Mouse (Mus musculus) CH12.LX (cell line): ENCODE measurements around the gene Sema6d. TPM values are rescaled to one million over a fixed set of nuclear protein-coding genes. Genes with fewer than 3 reads are reported as not detected.

Experiments used
- DNase-seq: peaks from one replicate; pipeline ENCODE4 v3.0.0-alpha.2; 2013; ENCODE audit errors: extremely low read depth
- H3K27ac ChIP-seq: 2 replicates; pipeline ENCODE4 v1.5.1; 2012; ENCODE audit warnings: low read depth, mild to moderate bottlenecking, control low read depth, moderate library complexity; ENCODE audit not compliant: insufficient read depth
- H3K27me3 ChIP-seq: replicated peaks from 2 replicates; pipeline ENCODE3; 2012; ENCODE audit warnings: inconsistent platforms
- H3K36me3 ChIP-seq, 2 experiments: replicated peaks in 1 of 2; 2 replicates each; pipeline versions ENCODE3 to v1.6.1; 2012; ENCODE audit warnings: inconsistent platforms in 1 of 2, low read length in 1 of 2, mild to moderate bottlenecking in 1 of 2, mixed read lengths in 1 of 2, moderate library complexity in 1 of 2; ENCODE audit not compliant: control insufficient read depth in 1 of 2, insufficient read depth in 1 of 2
- H3K4me1 ChIP-seq, 2 experiments: 2 replicates each; pipeline ENCODE4 v1.6.1; 2012; ENCODE audit warnings: inconsistent platforms in 1 of 2, moderate library complexity in 1 of 2; ENCODE audit not compliant: insufficient read depth in 2 of 2, control insufficient read depth in 1 of 2
- H3K4me2 ChIP-seq: 2 replicates; pipeline ENCODE4 v1.6.1; 2012; ENCODE audit warnings: low read depth, mild to moderate bottlenecking, control low read depth; ENCODE audit not compliant: poor library complexity, insufficient read depth, severe bottlenecking
- H3K4me3 ChIP-seq, 3 experiments: fragments of 150-350 bp in 1 of 3; sonication (generic) in 1 of 3; replicated peaks in 1 of 3; 2 replicates each; pipeline versions ENCODE3 to v1.5.1; 2011 to 2012; ENCODE audit warnings: low read depth in 2 of 3, low read length in 2 of 3, mild to moderate bottlenecking in 2 of 3, moderate library complexity in 2 of 3, control low read depth in 1 of 3, improper control_type of control experiment in 1 of 3, inconsistent platforms in 1 of 3, mixed read lengths in 1 of 3; ENCODE audit not compliant: poor library complexity in 1 of 3
- H3K79me2 ChIP-seq: replicated peaks from 2 replicates; pipeline ENCODE4 v1.6.1; 2012; ENCODE audit warnings: mild to moderate bottlenecking, moderate library complexity; ENCODE audit not compliant: control insufficient read depth, poor library complexity, insufficient read depth, severe bottlenecking; ENCODE audit errors: extremely low read depth
- H3K9ac ChIP-seq: 2 replicates; pipeline ENCODE4 v1.6.1; 2012; ENCODE audit warnings: low read depth, mild to moderate bottlenecking, control low read depth, moderate library complexity; ENCODE audit not compliant: insufficient read depth
- H3K9me3 ChIP-seq: replicated peaks from 2 replicates; pipeline ENCODE3; 2012; ENCODE audit warnings: low read length, inconsistent platforms, mixed read lengths
- E2F4 ChIP-seq: IDR thresholded peaks from 2 replicates; pipeline ENCODE4 v1.6.1; 2011; ENCODE audit warnings: low read depth, low read length, improper control_type of control experiment; ENCODE audit not compliant: insufficient replicate concordance
- EP300 ChIP-seq: IDR thresholded peaks from 2 replicates; pipeline ENCODE4 v1.6.1; 2011; ENCODE audit warnings: low read length, improper control_type of control experiment
- ETS1 ChIP-seq: conservative IDR thresholded peaks from 2 replicates; pipeline ENCODE4 v1.6.1; 2012; ENCODE audit warnings: low read depth, mild to moderate bottlenecking, inconsistent platforms, low read length, improper control_type of control experiment, moderate library complexity
- GABPA ChIP-seq: IDR thresholded peaks from 2 replicates; pipeline ENCODE4 v1.6.1; 2012; ENCODE audit warnings: low read depth, low read length, improper control_type of control experiment, inconsistent platforms; ENCODE audit not compliant: insufficient replicate concordance
- HCFC1 ChIP-seq: IDR thresholded peaks from 2 replicates; pipeline ENCODE4 v1.6.1; 2012; ENCODE audit warnings: low read depth, mild to moderate bottlenecking, inconsistent platforms, low read length, improper control_type of control experiment
- IRF4 ChIP-seq: IDR thresholded peaks from 2 replicates; pipeline ENCODE4 v1.6.1; 2014; ENCODE audit warnings: low read depth, mild to moderate bottlenecking, inconsistent platforms, low read length, improper control_type of control experiment
- JUND ChIP-seq: conservative IDR thresholded peaks from 2 replicates; pipeline ENCODE4 v1.6.1; 2011; ENCODE audit warnings: low read depth, low read length, improper control_type of control experiment
- MAZ ChIP-seq: IDR thresholded peaks from 2 replicates; pipeline ENCODE4 v1.6.1; 2012; ENCODE audit warnings: low read depth, mild to moderate bottlenecking, inconsistent platforms, low read length, improper control_type of control experiment, moderate library complexity
- MEF2A ChIP-seq: IDR thresholded peaks from 2 replicates; pipeline ENCODE4 v1.6.1; 2014; ENCODE audit warnings: low read depth, mild to moderate bottlenecking, inconsistent platforms, low read length, improper control_type of control experiment, borderline replicate concordance
- MXI1 ChIP-seq: IDR thresholded peaks from 2 replicates; pipeline ENCODE4 v1.6.1; 2011; ENCODE audit warnings: mild to moderate bottlenecking, low read depth, low read length, improper control_type of control experiment
- NELFE ChIP-seq: IDR thresholded peaks from 2 replicates; pipeline ENCODE4 v1.6.1; 2011; ENCODE audit warnings: low read depth, low read length, improper control_type of control experiment
- PAX5 ChIP-seq: IDR thresholded peaks from 2 replicates; pipeline ENCODE4 v1.6.1; 2012; ENCODE audit warnings: low read length, inconsistent platforms, mixed read lengths
- POLR2AphosphoS2 ChIP-seq: IDR thresholded peaks from 2 replicates; pipeline ENCODE4 v1.6.1; 2011; ENCODE audit warnings: low read depth, low read length, improper control_type of control experiment
- RAD21 ChIP-seq: IDR thresholded peaks from 2 replicates; pipeline ENCODE4 v1.6.1; 2011; ENCODE audit warnings: low read depth, mild to moderate bottlenecking, low read length, improper control_type of control experiment, moderate library complexity
- RCOR1 ChIP-seq: conservative IDR thresholded peaks from 2 replicates; pipeline ENCODE4 v1.6.1; 2012; ENCODE audit warnings: low read depth, mild to moderate bottlenecking, inconsistent platforms, low read length, improper control_type of control experiment
- SIN3A ChIP-seq: IDR thresholded peaks from 2 replicates; pipeline ENCODE4 v1.6.1; 2012; ENCODE audit warnings: low read length, improper control_type of control experiment, inconsistent platforms
- SMC3 ChIP-seq: IDR thresholded peaks from 2 replicates; pipeline ENCODE4 v1.6.1; 2011; ENCODE audit warnings: low read depth, low read length, improper control_type of control experiment
- TCF12 ChIP-seq: IDR thresholded peaks from 2 replicates; pipeline ENCODE4 v1.6.1; 2014; ENCODE audit warnings: low read depth, mild to moderate bottlenecking, inconsistent platforms, low read length, improper control_type of control experiment
- UBTF ChIP-seq: IDR thresholded peaks from 2 replicates; pipeline ENCODE4 v1.6.1; 2012; ENCODE audit warnings: low read depth, mild to moderate bottlenecking, inconsistent platforms, low read length, improper control_type of control experiment, moderate library complexity
- USF2 ChIP-seq: conservative IDR thresholded peaks from 2 replicates; pipeline ENCODE4 v1.6.1; 2011; ENCODE audit warnings: low read depth, low read length, improper control_type of control experiment
- ZKSCAN1 ChIP-seq: IDR thresholded peaks from 2 replicates; pipeline ENCODE4 v1.6.1; 2012; ENCODE audit warnings: low read depth, inconsistent platforms, low read length, improper control_type of control experiment, borderline replicate concordance
- ZMIZ1 ChIP-seq: IDR thresholded peaks from 2 replicates; pipeline ENCODE4 v1.6.1; 2012; ENCODE audit warnings: low read depth, mild to moderate bottlenecking, inconsistent platforms, low read length, improper control_type of control experiment
- dilution Hi-C: fragments of 300-500 bp; cut with MboI; formaldehyde crosslinking; loops from 2 replicates; pipeline ENCODE4 v1.14.3; 2020; ENCODE audit warnings: low sequenced_read_pairs; ENCODE audit not compliant: extremely low pct_unique_long_range_greater_than_20kb, extremely low pct_ligation_motif_present
- in situ Hi-C: fragments of 300-500 bp; cut with MboI; formaldehyde crosslinking; loops from 3 replicates; pipeline ENCODE4 v1.14.3; 2019; ENCODE audit warnings: low sequenced_read_pairs, low pct_ligation_motif_present, low pct_unique_long_range_greater_than_20kb, mixed read lengths
- polyA plus RNA-seq: library from polyadenylated mRNA; unstranded; fragments of >175 nt; gene quantifications from 2 replicates; pipeline ENCODE4 v1.2.1, GENCODE M21; 2012; ENCODE audit warnings: low read depth; ENCODE audit not compliant: insufficient read length
- total RNA-seq, 2 experiments: library from RNA; depleted of rRNA; stranded (reverse); fragments of 300-350 nt in 1 of 2; fragments of >200 nt in 1 of 2; gene quantifications; 2 replicates each; pipeline ENCODE4 v1.2.3; 2012 to 2014

Sema6d gene
- total and polyA plus RNA-seq, 3 experiments = not detected

DNA sequence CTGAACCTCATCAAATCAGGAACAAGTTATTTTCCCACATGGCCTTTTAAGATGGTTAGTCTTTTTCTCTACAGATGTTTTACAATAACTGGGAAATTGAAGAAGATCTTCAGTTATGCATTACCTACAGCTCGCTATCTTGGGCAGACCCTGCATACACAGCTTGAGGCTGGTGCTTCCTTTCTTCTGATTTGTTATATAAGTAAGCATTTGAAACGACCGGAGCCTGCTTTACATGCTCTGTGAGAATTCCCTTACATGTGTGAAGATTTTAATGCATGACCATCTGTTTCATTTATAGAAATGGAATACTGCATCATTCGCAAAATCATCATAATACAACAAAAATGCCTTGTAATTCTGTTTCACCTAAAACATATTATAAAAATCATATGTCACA lies 21.4 kb upstream of the Sema6d start:
- Histone ChIP-seq H3K27me3 (no peaks in the 10 kb centered on the region), H3K4me3 (no peak overlapping the region), H3K36me3 (no peaks in the 10 kb centered on the region), H3K9ac (no peak overlapping the region), H3K4me1 (no peaks in the 10 kb centered on the region), H3K9me3 (peaks cover 26% of the 10 kb centered on the region), H3K4me2 (no peak overlapping the region), H3K27ac (no peak overlapping the region), H3K79me2 (no peaks in the 10 kb centered on the region)
- DNase-seq = no peak
- in situ Hi-C loops = no loop called here
- dilution Hi-C loops = no loop called here
- TF ChIP-seq EP300 (no peak), PAX5 (no peak), RAD21 (no peak), GABPA (no peak), SMC3 (no peak), RCOR1 (no peak), MXI1 (no peak), E2F4 (no peak), ETS1 (no peak), HCFC1 (no peak), UBTF (no peak), IRF4 (no peak), NELFE (no peak)

DNA sequence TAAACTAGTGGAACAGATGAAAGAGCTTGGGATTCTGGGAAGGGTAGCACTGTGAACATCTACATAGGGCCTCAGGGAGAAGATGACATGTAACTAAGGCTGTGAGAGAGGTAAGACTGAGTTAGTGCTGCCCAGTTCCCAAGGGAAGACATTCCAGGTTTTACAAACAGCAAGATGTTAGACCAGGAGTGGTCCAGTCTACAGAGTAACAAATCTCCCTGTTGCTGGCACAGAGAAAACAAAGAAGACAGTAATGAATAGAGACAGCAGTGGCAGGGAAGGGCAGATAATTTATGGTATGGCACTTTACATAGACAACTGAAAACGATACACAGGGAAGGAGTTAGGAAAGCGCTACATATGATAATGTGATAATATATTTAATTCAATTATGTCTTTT lies 19.1 kb upstream of the Sema6d start:
- peaks cover 16% of the 10 kb centered on the region for H3K9me3 ChIP-seq
- H3K9ac ChIP-seq = no peak overlapping the region
- DNase-seq = no peak
- no peaks in the 10 kb centered on the region for H3K27me3 ChIP-seq
- no peak for TF ChIP-seq MAZ
- TF ChIP-seq ZKSCAN1 = no peak
- no peak for TF ChIP-seq POLR2AphosphoS2
- TF ChIP-seq MEF2A = no peak
- TF ChIP-seq USF2 = no peak
- no peak for TF ChIP-seq JUND
- TF ChIP-seq ZMIZ1 = no peak
- TF ChIP-seq TCF12 = no peak
- TF ChIP-seq SMC3 = no peak
- no peak for TF ChIP-seq SIN3A
- no peak for TF ChIP-seq MXI1
- H3K4me3 ChIP-seq = no peak overlapping the region
- in situ Hi-C loops = no loop called here
- no peaks in the 10 kb centered on the region for H3K79me2 ChIP-seq
- no peak overlapping the region for H3K27ac ChIP-seq
- H3K4me2 ChIP-seq = no peak overlapping the region
- no peaks in the 10 kb centered on the region for H3K36me3 ChIP-seq
- dilution Hi-C loops = no loop called here
- H3K4me1 ChIP-seq = no peaks in the 10 kb centered on the region
